Mouse (Mus musculus) lung, postnatal 4 days (tissue): ENCODE measurements around the gene Rhou.
A peak's percentile ranks its signal among the peaks of the same experiment; 100 is the strongest.

ENCODE experiments used
- DNase-seq, 2 experiments: peaks; one replicate each; pipeline ENCODE4 v3.0.0; 2021

Rhou gene

DNA sequence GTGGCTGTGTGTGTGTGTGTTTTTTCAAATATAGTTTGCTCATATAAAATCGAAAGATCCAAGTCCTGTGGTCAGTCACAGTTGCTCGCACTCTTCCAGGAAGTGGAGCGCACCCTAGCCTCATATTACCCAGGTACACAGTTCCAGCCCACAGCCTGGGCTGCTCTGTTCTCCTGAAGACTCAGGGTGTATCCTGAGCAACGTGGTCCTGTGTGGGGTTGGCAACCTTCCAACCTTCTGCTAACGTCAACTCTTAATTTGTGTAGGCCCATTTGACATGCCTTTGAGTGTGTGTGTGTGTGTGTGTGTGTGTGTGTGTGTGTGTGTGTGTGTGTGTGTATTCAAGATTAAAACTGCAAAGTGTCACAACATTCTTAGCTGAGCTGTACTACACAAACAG is 43.6 kb downstream of the Rhou start:
- DNase-seq: no peak

DNA sequence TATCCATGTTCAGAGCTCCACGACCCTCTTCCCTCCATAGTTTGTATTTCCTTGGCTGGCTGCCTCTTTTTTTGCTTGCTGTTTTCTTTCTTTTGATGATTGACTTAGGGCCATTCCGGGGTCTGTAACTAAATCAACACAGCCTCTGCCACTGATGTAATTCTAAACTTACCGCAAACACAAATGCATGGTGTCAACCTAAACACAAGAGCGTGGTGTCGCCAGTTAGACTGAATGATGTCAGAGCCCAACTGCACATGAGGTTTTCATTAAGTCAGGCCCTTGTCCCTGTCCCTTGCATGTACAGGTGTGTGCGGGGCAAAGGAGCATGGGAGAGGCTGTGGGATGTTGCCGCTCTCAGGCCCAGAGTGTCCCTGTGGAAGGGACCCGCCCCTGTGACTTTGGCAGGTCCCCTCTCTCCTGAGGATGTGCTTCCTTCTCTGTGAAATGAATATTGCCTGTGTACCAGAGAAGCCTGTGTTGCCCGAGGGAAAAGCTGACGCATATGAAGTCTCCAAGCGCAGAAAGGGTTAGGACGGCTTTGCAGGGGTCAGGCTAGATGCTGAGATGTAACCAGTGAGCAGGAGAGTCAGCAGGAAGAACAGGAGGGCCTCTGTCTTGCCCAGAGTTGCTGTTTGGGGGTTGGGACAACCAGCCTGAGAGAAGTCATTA is 46.8 kb downstream of the Rhou start:
- DNase-seq: peak in 1 of 2 experiments; percentile 25

DNA sequence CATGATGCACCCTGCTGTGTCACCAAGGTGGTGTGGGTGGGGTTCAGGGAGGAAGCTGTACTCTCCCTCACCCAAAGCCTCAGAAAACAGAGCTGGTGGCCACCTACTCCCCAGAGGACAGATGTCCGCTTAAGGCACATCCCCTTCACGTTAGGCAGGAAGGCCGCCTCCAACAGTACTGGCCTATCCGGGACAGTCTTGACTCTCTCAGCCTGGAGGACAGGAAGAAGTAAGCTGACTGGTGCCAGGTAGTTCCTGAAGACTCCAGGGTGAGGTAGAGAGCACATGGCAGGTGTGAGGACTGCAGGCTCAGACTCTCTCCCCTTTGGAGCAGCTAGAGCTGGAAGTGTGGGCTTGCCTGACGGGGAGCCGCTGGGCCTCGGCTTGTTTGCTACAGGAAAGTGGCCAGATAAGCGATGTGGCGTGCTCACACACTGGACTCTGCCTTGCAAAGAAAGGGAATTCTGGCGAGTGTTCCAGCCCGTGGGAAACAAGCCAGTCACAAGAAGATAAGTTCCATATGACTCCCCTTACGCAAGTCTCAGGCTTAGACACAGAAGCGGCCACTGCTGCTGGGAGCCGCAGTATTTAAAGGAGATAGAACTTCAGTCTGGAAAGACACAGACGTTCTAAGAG is 48.3 kb downstream of the Rhou start:
- DNase-seq: peak; percentile 74 to 85

DNA sequence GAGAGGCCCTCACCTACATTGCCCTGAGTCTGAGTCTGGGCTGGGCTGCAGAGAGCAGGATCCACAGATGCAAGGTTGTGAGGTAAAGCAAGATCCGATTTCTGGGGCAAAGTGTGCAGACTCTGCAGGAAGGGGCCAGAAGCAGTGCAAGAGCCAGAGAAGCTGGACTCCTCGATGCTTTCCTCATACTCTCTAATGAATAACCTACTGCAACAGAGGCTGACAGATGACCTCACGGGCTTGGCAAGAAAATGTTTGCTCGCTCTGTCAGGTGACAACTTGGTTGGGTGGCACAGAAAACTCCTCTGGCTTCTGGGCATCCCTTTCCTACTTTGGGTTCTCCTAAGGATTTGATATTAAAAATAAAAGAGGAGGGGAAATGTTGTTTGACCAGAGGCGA is 51.6 kb downstream of the Rhou start:
- no peak for DNase-seq

DNA sequence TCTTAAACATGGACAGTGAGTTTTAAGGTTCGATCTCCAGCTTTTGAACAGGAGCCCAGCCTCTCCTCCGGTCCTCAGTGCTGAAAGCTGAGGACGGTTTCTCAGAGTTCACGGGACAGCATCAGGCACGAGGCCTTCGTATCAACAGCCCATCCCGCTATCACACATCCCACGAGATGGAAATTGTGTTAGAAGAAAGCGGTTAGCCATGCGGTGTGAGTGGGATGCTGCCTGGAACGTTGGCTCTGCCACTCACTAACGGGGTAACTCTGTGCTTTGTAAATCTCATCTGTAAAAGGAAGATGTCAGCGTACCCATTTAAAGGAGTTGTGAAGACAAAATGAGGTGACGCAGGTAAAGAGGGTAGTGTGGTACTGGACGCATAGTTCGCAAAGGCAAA is 53.4 kb downstream of the Rhou start:
- no peak for DNase-seq

DNA sequence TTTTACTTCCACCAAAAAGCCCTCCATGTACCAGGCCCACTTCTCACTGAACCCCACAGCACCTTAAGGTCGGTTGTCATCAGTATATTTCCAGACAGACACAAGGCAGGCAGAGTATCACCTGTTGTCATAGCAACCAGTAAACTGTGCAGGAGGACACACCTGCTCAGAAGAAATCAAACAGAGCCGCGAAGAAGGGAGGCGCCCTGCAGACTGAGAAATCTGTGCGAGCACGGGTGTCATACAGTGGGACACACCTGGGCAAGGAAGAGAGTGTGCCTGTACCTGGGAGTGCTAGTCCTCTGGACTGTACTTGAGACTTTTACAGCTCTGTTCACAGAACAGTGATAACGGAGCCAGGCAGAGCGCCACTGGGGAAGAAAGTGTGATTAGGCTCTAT is 55.0 kb downstream of the Rhou start:
- no peak for DNase-seq

DNA sequence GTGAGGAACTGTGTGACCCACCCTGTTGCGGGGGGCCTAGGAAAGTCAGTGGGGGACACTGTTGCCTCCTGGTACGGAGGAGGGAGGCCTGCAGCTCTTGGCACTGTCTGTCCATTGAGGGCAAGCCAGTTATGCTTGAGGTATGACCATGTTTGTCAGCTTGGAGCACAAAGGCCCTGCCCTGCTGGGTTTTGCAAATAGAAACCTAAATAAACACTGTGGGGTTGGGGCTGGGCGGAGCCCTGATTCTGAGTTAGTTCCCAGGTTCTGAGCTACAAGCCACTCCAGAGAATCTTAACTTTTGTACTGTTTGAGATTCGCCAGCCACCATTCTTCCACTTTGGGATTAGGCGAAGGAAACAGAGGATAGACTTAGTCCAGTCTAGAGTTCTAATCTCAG is 56.6 kb downstream of the Rhou start:
- no peak for DNase-seq
